Mouse (Mus musculus) testis, adult 2 months (tissue): Measurements from ENCODE around the gene Mrfap1. TPM values are rescaled to one million over a fixed set of nuclear protein-coding genes. Genes with fewer than 3 reads are reported as not detected.
"Not testable (repeated sequence)": the region's sequence is repeated elsewhere in the genome, so short reads cannot be mapped to it uniquely, and the experiment has no call there.

Source experiments
- H3K27ac ChIP-seq: fragments of 200-500 bp; 2 replicates; pipeline ENCODE4 v1.5.1; 2012; ENCODE audit warnings: low read depth, low read length; ENCODE audit not compliant: control insufficient read depth, insufficient read depth
- H3K27me3 ChIP-seq: fragments of 200-500 bp; 2 replicates; pipeline ENCODE4 v1.6.1; 2012; ENCODE audit warnings: mild to moderate bottlenecking, low read length, moderate library complexity; ENCODE audit not compliant: control insufficient read depth, insufficient read depth
- H3K36me3 ChIP-seq: fragments of 200-500 bp; 2 replicates; pipeline ENCODE4 v1.6.1; 2012; ENCODE audit warnings: mild to moderate bottlenecking, low read length; ENCODE audit not compliant: control insufficient read depth, insufficient read depth
- H3K4me1 ChIP-seq: fragments of 200-500 bp; 2 replicates; pipeline ENCODE4 v1.6.1; 2012; ENCODE audit warnings: low read length; ENCODE audit not compliant: control insufficient read depth, insufficient read depth
- H3K4me3 ChIP-seq: fragments of 200-500 bp; 2 replicates; pipeline ENCODE4 v1.5.1; 2012; ENCODE audit warnings: low read depth, mild to moderate bottlenecking, low read length, moderate library complexity, mixed read lengths; ENCODE audit not compliant: control insufficient read depth
- CTCF ChIP-seq: fragments of 200-500 bp; IDR thresholded peaks from 2 replicates; pipeline ENCODE4 v1.5.1; 2012; ENCODE audit warnings: low read depth, mild to moderate bottlenecking, inconsistent platforms, low read length, moderate library complexity; ENCODE audit not compliant: control insufficient read depth, insufficient read depth, insufficient replicate concordance
- POLR2A ChIP-seq: fragments of 200-500 bp; IDR thresholded peaks from 2 replicates; pipeline ENCODE4 v1.6.1; 2012; ENCODE audit warnings: low read depth, mild to moderate bottlenecking, inconsistent platforms, low read length, moderate library complexity; ENCODE audit not compliant: control insufficient read depth
- polyA plus RNA-seq: library from polyadenylated mRNA; depleted of rRNA; stranded (reverse); fragments of >200 nt; gene quantifications from 2 replicates; pipeline ENCODE4 v1.2.3, GENCODE M21; 2012; rRNA removed

The Mrfap1 gene
- 76.5 and 86.7 TPM in 2 replicates for polyA plus RNA-seq

GRCm38 (mm10) chr5:36796296-36797014 is at the start of gene Mrfap1:
TSS of gene Mrfap1 (minus strand) at chr5:36796772.
- Histone ChIP-seq H3K27ac (peak within 1 kb of the TSS; percentile 97), H3K4me3 (peak within 1 kb of the TSS; percentile 92)
- H3K27me3 ChIP-seq, H3K36me3 ChIP-seq, H3K4me1 ChIP-seq: not testable (repeated sequence)
- peak; percentile 91 for TF ChIP-seq POLR2A

GRCm38 (mm10) chr5:36844490-36844889 is 47.9 kb upstream of the Mrfap1 start:
- Histone ChIP-seq H3K36me3 (no peaks in the 10 kb centered on the region), H3K4me1 (no peaks in the 10 kb centered on the region), H3K27ac (no peak overlapping the region), H3K4me3 (no peak overlapping the region), H3K27me3 (no peaks in the 10 kb centered on the region)
- no peak for TF ChIP-seq CTCF
- TF ChIP-seq POLR2A, result no peak

GRCm38 (mm10) chr5:36841701-36842100 is 45.1 kb upstream of the Mrfap1 start:
- Histone ChIP-seq H3K4me3 (no peak overlapping the region), H3K27ac (no peak overlapping the region), H3K27me3 (no peaks in the 10 kb centered on the region), H3K4me1 (no peaks in the 10 kb centered on the region), H3K36me3 (no peaks in the 10 kb centered on the region)
- no peak for TF ChIP-seq POLR2A
- no peak for TF ChIP-seq CTCF

- no peak for TF ChIP-seq CTCF
- TF ChIP-seq POLR2A, result no peak
- H3K4me3 ChIP-seq, result no peak overlapping the region
Observed at GRCm38 (mm10) chr5:36840092-36840491, 43.5 kb upstream of the Mrfap1 start.

GRCm38 (mm10) chr5:36839602-36840001 is 43.0 kb upstream of the Mrfap1 start:
- H3K4me1 ChIP-seq, result no peaks in the 10 kb centered on the region
- no peaks in the 10 kb centered on the region for H3K27me3 ChIP-seq
- H3K27ac ChIP-seq, result no peak overlapping the region
- TF ChIP-seq CTCF (no peak), POLR2A (no peak)
- H3K4me3 ChIP-seq, result no peak overlapping the region
- H3K36me3 ChIP-seq, result no peaks in the 10 kb centered on the region

More at GRCm38 (mm10) chr5:36840092-36840491, 43.5 kb upstream of the Mrfap1 start:
- no peak overlapping the region for H3K27ac ChIP-seq
- no peaks in the 10 kb centered on the region for H3K4me1 ChIP-seq
- H3K36me3 ChIP-seq, result no peaks in the 10 kb centered on the region
- no peaks in the 10 kb centered on the region for H3K27me3 ChIP-seq

GRCm38 (mm10) chr5:36839032-36839431 is 42.5 kb upstream of the Mrfap1 start:
- TF ChIP-seq POLR2A (no peak), CTCF (no peak)
- no peaks in the 10 kb centered on the region for H3K27me3 ChIP-seq

GRCm38 (mm10) chr5:36835933-36836332 is 39.4 kb upstream of the Mrfap1 start:
- no peaks in the 10 kb centered on the region for H3K36me3 ChIP-seq
- TF ChIP-seq POLR2A, result no peak
- peak; percentile 98 for TF ChIP-seq CTCF
- H3K27ac ChIP-seq, result no peak overlapping the region
- H3K4me3 ChIP-seq, result no peak overlapping the region
- peaks cover 5% of the 10 kb centered on the region for H3K4me1 ChIP-seq
- H3K27me3 ChIP-seq, result no peaks in the 10 kb centered on the region

More at GRCm38 (mm10) chr5:36839032-36839431, 42.5 kb upstream of the Mrfap1 start:
- no peak overlapping the region for H3K27ac ChIP-seq
- H3K36me3 ChIP-seq, result no peaks in the 10 kb centered on the region
- H3K4me3 ChIP-seq, result no peak overlapping the region
- no peaks in the 10 kb centered on the region for H3K4me1 ChIP-seq
